Mouse (Mus musculus) heart, embryonic 16.5 days (tissue): ENCODE data around the gene Vmn2r3. TPM values are rescaled to one million over a fixed set of nuclear protein-coding genes. Genes with fewer than 3 reads are reported as not detected.
"Not testable (repeated sequence)": the region's sequence is repeated elsewhere in the genome, so short reads cannot be mapped to it uniquely, and the experiment has no call there.

Experiments used
- ATAC-seq: fragments of 200-750 bp; cut with Nextera tagmentation; replicated peaks from 2 replicates; pipeline ENCODE4 v1.8.0; 2017; ENCODE audit warnings: moderate number of reproducible peaks; ENCODE audit not compliant: insufficient read depth, low FRiP score; ENCODE audit errors: extremely low read depth
- H3K27ac ChIP-seq: fragments of 300-500 bp; sonication (generic); 2 replicates; pipeline ENCODE4 v1.5.1; 2014; ENCODE audit warnings: mild to moderate bottlenecking, low read length, control low read depth, moderate library complexity
- H3K27me3 ChIP-seq: fragments of 300-500 bp; sonication (generic); 2 replicates; pipeline ENCODE4 v1.6.1; 2014; ENCODE audit warnings: low read length, mixed read lengths; ENCODE audit not compliant: control insufficient read depth, insufficient read depth
- H3K36me3 ChIP-seq: fragments of 300-500 bp; sonication (generic); 2 replicates; pipeline ENCODE4 v1.6.1; 2014; ENCODE audit not compliant: control insufficient read depth, insufficient read depth
- H3K4me1 ChIP-seq: fragments of 300-500 bp; sonication (generic); 2 replicates; pipeline ENCODE4 v1.6.1; 2014; ENCODE audit warnings: low read length, mixed read lengths; ENCODE audit not compliant: control insufficient read depth, insufficient read depth
- H3K4me2 ChIP-seq: fragments of 300-500 bp; sonication (generic); 2 replicates; pipeline ENCODE4 v1.6.1; 2014; ENCODE audit warnings: low read depth, mild to moderate bottlenecking, control low read depth, low read length
- H3K4me3 ChIP-seq: fragments of 300-500 bp; sonication (generic); 2 replicates; pipeline ENCODE4 v1.5.1; 2014; ENCODE audit warnings: mild to moderate bottlenecking, control low read depth, low read length
- H3K9ac ChIP-seq: fragments of 300-500 bp; sonication (generic); 2 replicates; pipeline ENCODE4 v1.6.1; 2014; ENCODE audit warnings: low read length, control low read depth
- H3K9me3 ChIP-seq: fragments of 300-500 bp; sonication (generic); replicated peaks from 2 replicates; pipeline ENCODE4 v1.6.1; 2016; ENCODE audit warnings: low read length; ENCODE audit not compliant: control insufficient read depth
- WGBS: fragments of 180-500 bp; shearing (Covaris S2); extraction: QIAGEN DNeasy Blood & Tissue Kit; methylation state at CpG from one replicate; pipeline ENCODE4 v1.1.7; 2014; 5-methylcytosine and 5-hydroxymethylcytosine counted together
- polyA plus RNA-seq: library from polyadenylated mRNA; unstranded; fragments of >200 nt; fragmentation: Nextera tagmentation; extraction: Ambion mirVana; gene quantifications from 2 replicates; pipeline ENCODE4 v1.2.1, GENCODE M21; 2015

Gene Vmn2r3
- polyA plus RNA-seq, 1 experiment from 2014 or later: not detected

- not testable (repeated sequence) for H3K27me3 ChIP-seq, H3K4me1 ChIP-seq, ATAC-seq, H3K4me2 ChIP-seq, H3K4me3 ChIP-seq, H3K9me3 ChIP-seq, H3K9ac ChIP-seq, H3K27ac ChIP-seq, H3K36me3 ChIP-seq
- WGBS: 71% methylated on average over 6 of the region's 6 CpGs
These were observed 54.0 kb downstream of the Vmn2r3 start for GRCm38 (mm10) chr3:64235459-64235858.

- not testable (repeated sequence) for H3K4me2 ChIP-seq, H3K9ac ChIP-seq, H3K27ac ChIP-seq, H3K36me3 ChIP-seq, H3K4me3 ChIP-seq, H3K4me1 ChIP-seq, ATAC-seq, H3K9me3 ChIP-seq, H3K27me3 ChIP-seq
- 73% methylated on average over 7 of the region's 12 CpGs for WGBS
These were observed 55.9 kb downstream of the Vmn2r3 start for GRCm38 (mm10) chr3:64233655-64234054.

GRCm38 (mm10) chr3:64227243-64227642 is 62.3 kb downstream of the Vmn2r3 start:
- 51% methylated on average over 2 of the region's 2 CpGs for WGBS

More at GRCm38 (mm10) chr3:64227243-64227642, 62.3 kb downstream of the Vmn2r3 start:
- no peak overlapping the region for H3K4me2 ChIP-seq
- H3K4me1 ChIP-seq: no peaks in the 10 kb centered on the region
- H3K9me3 ChIP-seq: no peaks in the 10 kb centered on the region
- H3K27ac ChIP-seq: no peak overlapping the region
- no peaks in the 10 kb centered on the region for H3K36me3 ChIP-seq
- no peak for ATAC-seq
- H3K27me3 ChIP-seq: no peaks in the 10 kb centered on the region
- H3K9ac ChIP-seq: no peak overlapping the region
- no peak overlapping the region for H3K4me3 ChIP-seq

Other genes with a start within 250 kb of the Vmn2r3 start
- 0.05 TPM in 1 of 2 replicates, not detected in the other for gene Vmn2r1, start 208.2 kb downstream of the Vmn2r3 start, polyA plus RNA-seq
- not detected in 2 replicates for gene Vmn2r2, start 147.8 kb downstream of the Vmn2r3 start, polyA plus RNA-seq
- not detected in 2 replicates for gene Vmn2r4, start 125.7 kb upstream of the Vmn2r3 start, polyA plus RNA-seq
- not detected in 2 replicates for gene Vmn2r5, start 220.1 kb upstream of the Vmn2r3 start, polyA plus RNA-seq